Mouse (Mus musculus) heart, adult 2 months (tissue): ENCODE measurements at regions not wholly inside any gene's neighbourhood (a gene's known extent, or its start where the extent isn't known, plus 50 kb on each side); places are given as distances from the start of the nearest gene placed in this dataset.

Experiments used
- CTCF ChIP-seq: fragments of 200-600 bp; IDR thresholded peaks from 2 replicates; pipeline ENCODE4 v1.8.1; 2022; ENCODE audit warnings: antibody characterized with exemption, mild to moderate bottlenecking, moderate library complexity
- EP300 ChIP-seq: fragments of 200-500 bp; IDR thresholded peaks from 2 replicates; pipeline ENCODE4 v1.6.1; 2011; ENCODE audit warnings: low read depth, low read length, control low read depth; ENCODE audit not compliant: insufficient read depth
- POLR2A ChIP-seq: fragments of 200-500 bp; IDR thresholded peaks from 2 replicates; pipeline ENCODE4 v1.6.1; 2011; ENCODE audit warnings: mild to moderate bottlenecking, low read depth, low read length, control low read depth; ENCODE audit not compliant: insufficient read depth

DNA sequence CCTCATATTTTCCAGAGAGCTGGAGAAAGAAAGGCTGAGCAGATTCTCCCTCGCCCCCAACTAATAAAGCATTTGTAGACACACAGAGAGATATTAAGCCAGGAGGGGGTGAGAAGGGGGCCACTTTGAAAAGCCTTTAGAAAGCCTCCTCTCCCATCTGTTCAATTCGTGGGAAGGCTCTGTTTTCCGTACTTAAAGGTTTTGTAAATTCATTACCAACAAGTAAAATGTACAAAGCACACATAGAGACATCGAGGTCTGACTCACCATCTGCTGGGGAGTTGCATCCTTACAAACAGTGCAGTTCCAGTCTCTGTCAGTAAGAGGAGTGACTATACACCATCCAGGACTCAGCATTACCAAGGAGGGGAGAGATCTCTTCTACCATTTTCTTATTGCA, 929.7 kb downstream of the Gm9195 start:
- TF ChIP-seq CTCF, result no peak
- no peak for TF ChIP-seq EP300
- no peak for TF ChIP-seq POLR2A
